Mouse (Mus musculus) liver, embryonic 11.5 days (tissue): Measurements from ENCODE around the gene Agtrap. TPM values are rescaled to one million over a fixed set of nuclear protein-coding genes. Genes with fewer than 3 reads are reported as not detected.
"Not testable (repeated sequence)": the region's sequence is repeated elsewhere in the genome, so short reads cannot be mapped to it uniquely, and the experiment has no call there.

Experiments used
- ATAC-seq: fragments of 200-750 bp; cut with Nextera tagmentation; replicated peaks from 2 replicates; pipeline ENCODE4 v1.8.0; 2017; ENCODE audit warnings: moderate number of reproducible peaks, mild to moderate bottlenecking, moderate TSS enrichment, moderate library complexity; ENCODE audit not compliant: low FRiP score
- DNase-seq: peaks from one replicate; pipeline ENCODE4 v3.0.0-alpha.2; 2017; ENCODE audit warnings: low spot score
- H3K27ac ChIP-seq: fragments of 300-500 bp; sonication (generic); 2 replicates; pipeline ENCODE4 v1.5.1; 2014; ENCODE audit warnings: mild to moderate bottlenecking, low read depth, low read length, control low read depth
- H3K27me3 ChIP-seq: fragments of 300-500 bp; sonication (generic); replicated peaks from 2 replicates; pipeline ENCODE4 v1.6.1; 2014; ENCODE audit warnings: low read length, mixed read lengths; ENCODE audit not compliant: control insufficient read depth, insufficient read depth
- H3K36me3 ChIP-seq: fragments of 300-500 bp; sonication (generic); 2 replicates; pipeline ENCODE4 v1.6.1; 2014; ENCODE audit warnings: mild to moderate bottlenecking, low read length, moderate library complexity, mixed read lengths; ENCODE audit not compliant: control insufficient read depth, insufficient read depth
- H3K4me1 ChIP-seq: fragments of 300-500 bp; sonication (generic); replicated peaks from 2 replicates; pipeline ENCODE4 v1.6.1; 2014; ENCODE audit warnings: low read length, mixed read lengths; ENCODE audit not compliant: control insufficient read depth, insufficient read depth
- H3K4me2 ChIP-seq: fragments of 300-500 bp; sonication (generic); 2 replicates; pipeline ENCODE4 v1.6.1; 2014; ENCODE audit warnings: mild to moderate bottlenecking, control low read depth, moderate library complexity
- H3K4me3 ChIP-seq: fragments of 300-500 bp; sonication (generic); 2 replicates; pipeline ENCODE4 v1.5.1; 2014; ENCODE audit warnings: low read depth, low read length, control low read depth
- H3K9ac ChIP-seq: fragments of 300-500 bp; sonication (generic); 2 replicates; pipeline ENCODE4 v1.6.1; 2014; ENCODE audit warnings: low read depth, low read length, control low read depth
- H3K9me3 ChIP-seq: fragments of 300-500 bp; sonication (generic); 2 replicates; pipeline ENCODE4 v1.6.1; 2016; ENCODE audit warnings: low read length, inconsistent platforms, mixed read lengths; ENCODE audit not compliant: control insufficient read depth
- WGBS: fragments of 180-500 bp; shearing (Covaris S2); extraction: QIAGEN DNeasy Blood & Tissue Kit; methylation state at CpG from one replicate; pipeline ENCODE4 v1.1.7; 2014; 5-methylcytosine and 5-hydroxymethylcytosine counted together
- polyA plus RNA-seq: library from polyadenylated mRNA; unstranded; fragments of >200 nt; fragmentation: Nextera tagmentation; extraction: Ambion mirVana; gene quantifications from 2 replicates; pipeline ENCODE4 v1.2.1, GENCODE M21; 2014

The Agtrap gene
- polyA plus RNA-seq, 1 experiment from 2014 or later, result 18.3 TPM

- DNase-seq (no peak), ATAC-seq (no peak)
- peaks cover 42% of the 10 kb centered on the region for H3K36me3 ChIP-seq
- no peak overlapping the region for H3K27ac ChIP-seq
- 72% methylated on average over 2 of the region's 2 CpGs for WGBS
- peaks cover 3% of the 10 kb centered on the region; the same call in 1 of the 2 replicates for H3K4me1 ChIP-seq
- no peaks in the 10 kb centered on the region for H3K9me3 ChIP-seq
- H3K4me2 ChIP-seq, result no peak overlapping the region
- no peaks in the 10 kb centered on the region for H3K27me3 ChIP-seq
- H3K4me3 ChIP-seq, result no peak overlapping the region
- H3K9ac ChIP-seq, result no peak overlapping the region
These were observed 34.9 kb downstream of the Agtrap start for GRCm38 (mm10) chr4:148052976-148053375.

- WGBS, result 92% methylated on average over 11 of the region's 11 CpGs
- peaks cover 42% of the 10 kb centered on the region for H3K36me3 ChIP-seq
- no peak overlapping the region for H3K9ac ChIP-seq
- no peaks in the 10 kb centered on the region for H3K9me3 ChIP-seq
- H3K4me2 ChIP-seq, result no peak overlapping the region
- H3K27me3 ChIP-seq, result no peaks in the 10 kb centered on the region
- DNase-seq (no peak), ATAC-seq (no peak)
- H3K4me3 ChIP-seq, result no peak overlapping the region
- no peak overlapping the region for H3K27ac ChIP-seq
- H3K4me1 ChIP-seq, result peaks cover 12% of the 10 kb centered on the region
These were observed 35.9 kb downstream of the Agtrap start for GRCm38 (mm10) chr4:148051886-148052285.

- Histone ChIP-seq H3K9ac (no peak overlapping the region), H3K36me3 (peaks cover 40% of the 10 kb centered on the region), H3K4me2 (no peak overlapping the region), H3K27ac (no peak overlapping the region), H3K4me3 (no peak overlapping the region), H3K27me3 (no peaks in the 10 kb centered on the region), H3K9me3 (no peaks in the 10 kb centered on the region), H3K4me1 (peaks cover 18% of the 10 kb centered on the region)
- no peak for ATAC-seq
- WGBS, result 93% methylated on average over 13 of the region's 13 CpGs
- DNase-seq, result no peak
These were observed 36.6 kb downstream of the Agtrap start for GRCm38 (mm10) chr4:148051046-148051776.

- H3K27ac ChIP-seq, H3K9ac ChIP-seq, H3K4me2 ChIP-seq, H3K27me3 ChIP-seq, H3K4me3 ChIP-seq, DNase-seq, ATAC-seq, H3K9me3 ChIP-seq: not testable (repeated sequence)
- Histone ChIP-seq H3K36me3 (peaks cover 43% of the 10 kb centered on the region), H3K4me1 (peaks cover 25% of the 10 kb centered on the region)
- WGBS, result 89% methylated on average over 3 of the region's 3 CpGs
These were observed 37.4 kb downstream of the Agtrap start for GRCm38 (mm10) chr4:148050396-148050914.

GRCm38 (mm10) chr4:148046450-148047031 lies 41.3 kb downstream of the Agtrap start:
- H3K27ac ChIP-seq, result peak overlapping the region; percentile 88
- H3K9ac ChIP-seq, result peak overlapping the region; percentile 44; the same call in 1 of the 2 replicates
- H3K4me2 ChIP-seq, result peak overlapping the region; percentile 54
- H3K4me1 ChIP-seq, result peaks cover 57% of the 10 kb centered on the region
- no peaks in the 10 kb centered on the region for H3K27me3 ChIP-seq
- no peaks in the 10 kb centered on the region for H3K9me3 ChIP-seq
- ATAC-seq (peak; percentile 97), DNase-seq (no peak)
- H3K4me3 ChIP-seq, result no peak overlapping the region
- WGBS, result 39% methylated on average over 4 of the region's 4 CpGs
- peaks cover 26% of the 10 kb centered on the region; the same call in 1 of the 2 replicates for H3K36me3 ChIP-seq

- 77% methylated on average over 2 of the region's 2 CpGs for WGBS
- Histone ChIP-seq H3K4me3 (peak overlapping the region; percentile 7; the same call in 1 of the 2 replicates), H3K9ac (0 out of 2 replicates have a peak overlapping the region, but pooled peaks have one; percentile 31), H3K27me3 (no peaks in the 10 kb centered on the region), H3K27ac (peak overlapping the region; percentile 2; the same call in 1 of the 2 replicates), H3K9me3 (no peaks in the 10 kb centered on the region), H3K4me2 (peak overlapping the region; percentile 54), H3K36me3 (peaks cover 15% of the 10 kb centered on the region; the same call in 1 of the 2 replicates), H3K4me1 (peaks cover 81% of the 10 kb centered on the region)
- no peak for DNase-seq
- no peak for ATAC-seq
These were observed 43.7 kb downstream of the Agtrap start for GRCm38 (mm10) chr4:148044113-148044512.

GRCm38 (mm10) chr4:148043327-148043726 lies 44.5 kb downstream of the Agtrap start:
- H3K4me2 ChIP-seq, result peak overlapping the region; percentile 96
- H3K4me3 ChIP-seq, H3K27ac ChIP-seq, H3K9ac ChIP-seq, DNase-seq, ATAC-seq, H3K27me3 ChIP-seq, H3K9me3 ChIP-seq: not testable (repeated sequence)
- H3K36me3 ChIP-seq, result peaks cover 11% of the 10 kb centered on the region; the same call in 1 of the 2 replicates
- 87% methylated on average over 6 of the region's 8 CpGs for WGBS
- peaks cover 80% of the 10 kb centered on the region for H3K4me1 ChIP-seq

GRCm38 (mm10) chr4:148041611-148042191 lies 46.1 kb downstream of the Agtrap start:
- Histone ChIP-seq H3K4me3 (peak overlapping the region; percentile 61), H3K36me3 (peaks cover 6% of the 10 kb centered on the region; the same call in 1 of the 2 replicates), H3K4me2 (peak overlapping the region; percentile 96), H3K27ac (peak overlapping the region; percentile 89), H3K9me3 (no peaks in the 10 kb centered on the region), H3K4me1 (peaks cover 74% of the 10 kb centered on the region), H3K27me3 (no peaks in the 10 kb centered on the region), H3K9ac (peak overlapping the region; percentile 85)
- DNase-seq (no peak), ATAC-seq (no peak)
- 7% methylated on average over 16 of the region's 16 CpGs for WGBS
